Mouse (Mus musculus) forebrain, embryonic 13.5 days (tissue): ENCODE data around the gene Ercc6. TPM values are rescaled to one million over a fixed set of nuclear protein-coding genes. Genes with fewer than 3 reads are reported as not detected.

ENCODE experiments used
- ATAC-seq: fragments of 200-750 bp; cut with Nextera tagmentation; 2 replicates; pipeline ENCODE4 v1.8.0; 2017
- H3K27ac ChIP-seq: fragments of 300-500 bp; sonication (generic); 2 replicates; pipeline ENCODE4 v1.5.1; 2015; ENCODE audit warnings: inconsistent platforms, mild to moderate bottlenecking, moderate library complexity
- H3K27me3 ChIP-seq: fragments of 300-500 bp; sonication (generic); 2 replicates; pipeline ENCODE4 v1.6.1; 2015; ENCODE audit warnings: mild to moderate bottlenecking, inconsistent platforms
- H3K36me3 ChIP-seq: fragments of 300-500 bp; sonication (generic); 2 replicates; pipeline ENCODE4 v1.6.1; 2015; ENCODE audit warnings: mild to moderate bottlenecking, inconsistent platforms; ENCODE audit not compliant: poor library complexity, severe bottlenecking
- H3K4me1 ChIP-seq: fragments of 300-500 bp; sonication (generic); 2 replicates; pipeline ENCODE4 v1.6.1; 2015; ENCODE audit warnings: inconsistent platforms
- H3K4me2 ChIP-seq: fragments of 300-500 bp; sonication (generic); 2 replicates; pipeline ENCODE4 v1.6.1; 2015; ENCODE audit warnings: inconsistent platforms, mild to moderate bottlenecking, moderate library complexity
- H3K4me3 ChIP-seq: fragments of 300-500 bp; sonication (generic); 2 replicates; pipeline ENCODE4 v1.5.1; 2015; ENCODE audit warnings: mild to moderate bottlenecking, inconsistent platforms
- H3K9ac ChIP-seq: fragments of 300-500 bp; sonication (generic); 2 replicates; pipeline ENCODE4 v1.6.1; 2015; ENCODE audit warnings: mild to moderate bottlenecking, inconsistent platforms
- H3K9me3 ChIP-seq: fragments of 300-500 bp; sonication (generic); replicated peaks from 2 replicates; pipeline ENCODE4 v1.6.1; 2016; ENCODE audit warnings: inconsistent platforms
- WGBS: fragments of 180-500 bp; shearing (Covaris S2); methylation state at CpG from one replicate; pipeline ENCODE4 v1.1.7; 2015; 5-methylcytosine and 5-hydroxymethylcytosine counted together
- polyA plus RNA-seq: library from polyadenylated mRNA; unstranded; fragments of >200 nt; fragmentation: Nextera tagmentation; extraction: Ambion mirVana; gene quantifications from 2 replicates; pipeline ENCODE4 v1.2.1, GENCODE M21; 2015

Gene Ercc6
- polyA plus RNA-seq, 1 experiment from 2014 or later = 25.2 TPM

DNA sequence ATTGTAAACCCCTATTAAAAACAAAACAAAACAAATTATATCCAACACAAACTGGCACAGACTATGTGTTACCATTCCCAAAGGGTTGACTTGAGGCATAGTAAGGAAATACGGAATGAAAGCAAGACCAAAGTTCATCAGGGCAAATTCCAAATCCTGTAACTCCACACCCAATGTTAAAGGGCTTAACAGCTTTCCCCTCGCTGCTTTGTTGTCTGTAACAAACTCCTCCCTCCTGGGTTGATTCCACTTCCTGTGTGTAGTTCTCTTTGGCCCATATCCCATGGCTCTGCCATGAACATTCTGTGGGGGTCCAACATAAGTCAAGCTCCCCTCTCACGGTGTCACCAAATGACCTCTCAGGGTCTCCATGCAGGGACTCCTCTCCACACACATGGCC is 77.1 kb downstream of the Ercc6 start:
- H3K9me3 ChIP-seq = no peaks in the 10 kb centered on the region
- H3K36me3 ChIP-seq = no peaks in the 10 kb centered on the region
- H3K4me2 ChIP-seq = no peak overlapping the region
- H3K9ac ChIP-seq = no peak overlapping the region
- H3K4me1 ChIP-seq = no peaks in the 10 kb centered on the region
- 75% methylated on average over 3 of the region's 3 CpGs for WGBS
- ATAC-seq = no peak
- no peak overlapping the region for H3K27ac ChIP-seq
- H3K27me3 ChIP-seq = peaks cover 38% of the 10 kb centered on the region
- H3K4me3 ChIP-seq = no peak overlapping the region

DNA sequence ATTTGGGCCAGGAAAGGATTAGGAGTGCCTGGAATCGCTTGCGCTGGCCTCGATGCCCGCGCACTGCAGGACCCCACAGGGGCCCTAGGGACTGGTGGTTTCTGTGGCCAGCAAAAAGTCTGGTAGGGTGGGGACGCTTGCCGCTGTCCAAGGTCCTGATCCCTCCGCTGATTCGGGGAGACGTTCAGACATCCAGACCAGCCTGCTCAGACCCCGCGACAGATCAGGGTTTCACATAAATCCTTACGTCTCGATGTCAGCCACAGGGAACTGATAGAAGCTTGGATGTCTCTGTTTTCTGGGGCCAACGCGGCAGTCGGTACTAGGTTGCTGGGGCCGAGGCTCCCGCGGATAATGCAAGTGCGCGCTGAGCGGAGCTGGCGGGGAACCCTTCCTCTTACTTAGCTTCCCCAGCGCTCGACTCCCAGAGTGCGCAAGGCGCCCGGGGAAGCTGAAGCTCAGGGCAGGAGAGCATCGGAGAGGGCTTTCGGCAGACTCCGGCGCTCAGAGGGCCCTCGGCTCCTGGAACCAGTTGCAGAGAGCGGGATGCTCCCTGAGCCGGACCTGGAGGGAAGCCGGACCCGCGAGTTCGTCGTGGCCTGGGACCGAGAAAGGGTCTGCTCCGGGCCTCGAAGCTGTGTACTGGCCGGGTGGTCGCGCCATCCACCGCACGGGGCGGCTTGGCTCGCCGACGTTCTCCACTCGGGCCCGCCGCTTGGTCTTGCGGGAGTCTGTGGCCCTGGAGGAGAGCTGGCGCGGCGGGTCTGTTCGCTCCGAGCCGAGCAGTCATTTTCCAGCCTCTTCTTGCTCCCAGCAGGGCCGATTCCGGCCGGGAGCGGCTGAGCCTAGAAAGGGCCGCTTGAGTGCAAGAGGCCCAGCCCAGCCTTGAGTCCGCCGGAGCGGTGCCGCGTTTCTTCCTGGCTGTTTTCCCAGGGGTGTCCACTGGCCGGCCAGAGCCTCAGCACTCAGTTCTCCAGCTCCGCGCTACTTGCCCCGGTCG is 84.2 kb downstream of the Ercc6 start:
- peaks cover 29% of the 10 kb centered on the region for H3K4me1 ChIP-seq
- peak overlapping the region; percentile 56 for H3K4me2 ChIP-seq
- peak overlapping the region; percentile 34; the same call in 1 of the 2 replicates for H3K9ac ChIP-seq
- under 1% methylated on average over 78 of the region's 78 CpGs for WGBS
- peak; percentile 43 for ATAC-seq
- H3K36me3 ChIP-seq = no peaks in the 10 kb centered on the region
- H3K9me3 ChIP-seq = no peaks in the 10 kb centered on the region
- peaks cover 95% of the 10 kb centered on the region for H3K27me3 ChIP-seq
- H3K27ac ChIP-seq = no peak overlapping the region
- peak overlapping the region; percentile 30 for H3K4me3 ChIP-seq

DNA sequence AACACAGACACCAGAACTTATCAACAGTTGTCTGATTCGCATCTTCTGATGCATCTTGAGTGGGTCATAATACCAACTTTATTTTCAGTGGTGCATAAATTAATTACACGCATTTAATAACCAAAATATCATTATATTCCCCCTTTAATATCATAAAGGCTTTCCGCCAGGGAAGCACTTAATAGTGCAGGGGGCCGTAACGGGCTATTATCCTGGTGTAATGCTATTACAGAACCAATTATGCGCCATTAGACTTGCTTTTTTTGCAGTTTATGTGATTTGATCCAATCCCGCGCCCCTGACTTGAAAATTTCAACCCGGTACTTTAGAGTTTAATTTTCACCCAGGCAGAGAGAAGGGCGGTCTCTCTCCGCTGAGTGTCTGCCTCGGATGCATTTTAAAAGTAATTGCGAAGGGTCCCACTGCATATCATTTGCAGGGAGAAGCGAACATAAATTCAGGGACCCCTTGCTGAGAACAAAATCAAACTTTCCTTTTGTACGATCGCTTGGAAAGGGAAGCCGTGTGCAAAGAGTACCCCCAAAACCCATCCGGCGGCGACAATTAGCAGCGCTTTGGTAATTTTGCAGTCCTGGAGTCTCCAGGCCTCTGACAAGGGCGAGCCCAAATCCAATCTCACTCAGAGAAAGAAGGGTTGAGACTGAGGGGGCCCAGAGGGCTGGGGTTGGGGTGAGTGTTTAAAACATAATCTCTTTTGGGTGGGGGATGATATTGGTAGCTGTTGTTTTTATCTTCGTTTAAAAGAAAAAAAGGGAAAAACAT is 85.3 kb downstream of the Ercc6 start:
- WGBS = 4% methylated on average over 23 of the region's 23 CpGs
- H3K9ac ChIP-seq = no peak overlapping the region
- peaks cover 29% of the 10 kb centered on the region for H3K4me1 ChIP-seq
- ATAC-seq = no peak
- H3K9me3 ChIP-seq = no peaks in the 10 kb centered on the region
- no peak overlapping the region for H3K27ac ChIP-seq
- H3K36me3 ChIP-seq = no peaks in the 10 kb centered on the region
- peak overlapping the region; percentile 59; the same call in 1 of the 2 replicates for H3K4me2 ChIP-seq
- H3K27me3 ChIP-seq = peaks cover 97% of the 10 kb centered on the region
- H3K4me3 ChIP-seq = peak overlapping the region; percentile 30; the same call in 1 of the 2 replicates

DNA sequence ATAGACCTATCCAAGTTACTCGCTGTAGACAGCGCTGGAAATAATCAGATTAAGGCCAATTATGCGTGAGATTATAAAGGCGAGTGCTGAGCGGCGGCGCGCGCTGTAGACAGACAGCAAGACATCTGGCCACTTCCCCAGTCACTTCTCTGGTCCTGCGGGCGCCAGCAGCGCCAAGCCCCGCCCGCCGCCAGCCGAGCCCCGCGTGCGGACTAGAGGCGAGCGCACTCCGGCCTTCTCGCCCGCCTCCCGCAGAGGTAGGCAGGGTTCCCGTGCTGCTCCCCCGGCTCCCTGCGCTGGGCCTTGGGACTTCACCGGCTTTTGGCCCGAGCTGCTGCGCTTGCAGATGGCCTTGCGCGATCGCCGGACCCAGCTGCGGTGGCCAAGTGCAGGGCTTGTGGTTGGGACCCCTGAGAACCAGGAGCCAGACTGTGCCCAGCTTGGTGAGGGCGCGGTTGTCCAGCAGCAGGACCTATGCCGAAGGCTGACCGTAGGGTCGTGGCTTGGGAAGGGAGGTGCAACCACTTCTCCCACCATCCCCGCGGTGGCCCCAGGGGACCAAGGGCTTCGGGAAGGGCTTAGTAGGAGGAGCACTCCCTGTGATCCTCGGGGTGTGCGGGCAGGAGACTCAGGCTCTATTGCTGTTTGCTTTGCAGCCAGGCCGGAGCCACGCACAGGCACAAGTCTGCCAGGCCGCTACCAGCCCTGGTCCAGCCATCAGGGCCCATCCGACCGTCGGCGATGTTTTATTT is 86.1 kb downstream of the Ercc6 start, which contains the start of gene Prrxl1:
Prrxl1 (plus strand) TSS at position 118 of the 752 bp plus-strand sequence.
- Histone ChIP-seq H3K4me1 (peaks cover 29% of the 10 kb centered on the region), H3K27ac (no peak within 1 kb of the TSS), H3K9me3 (no peaks in the 10 kb centered on the region), H3K36me3 (no peaks in the 10 kb centered on the region), H3K27me3 (peaks cover 94% of the 10 kb centered on the region), H3K4me2 (peak within 1 kb of the TSS; percentile 59), H3K9ac (peak within 1 kb of the TSS; percentile 39; the same call in 1 of the 2 replicates), H3K4me3 (peak within 1 kb of the TSS; percentile 35)
- ATAC-seq = peak; percentile 42; the same call in 1 of the 2 replicates
- 1% methylated on average over 53 of the region's 53 CpGs for WGBS

DNA sequence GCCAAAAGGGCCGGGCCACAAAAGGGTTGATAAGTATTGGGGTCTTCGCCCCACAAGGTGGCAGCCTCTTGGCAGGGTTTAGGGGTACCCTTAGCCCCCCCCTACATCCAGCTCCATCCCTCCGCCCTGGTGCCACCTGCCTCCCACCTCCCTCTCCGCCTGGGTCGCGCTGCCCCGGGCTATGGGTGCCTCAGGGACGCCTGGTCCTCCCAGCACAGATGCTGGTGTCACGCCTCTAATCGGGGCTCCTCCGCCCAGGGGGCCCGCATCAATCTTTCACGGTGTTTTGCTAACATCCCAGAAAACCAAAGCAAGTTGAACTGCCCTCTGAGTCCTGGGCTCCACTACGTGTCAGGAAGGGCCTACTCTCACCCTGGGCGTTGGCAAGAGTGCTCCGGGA is 86.8 kb downstream of the Ercc6 start:
- Histone ChIP-seq H3K4me3 (no peak overlapping the region; the same call in 1 of the 2 replicates), H3K27ac (no peak overlapping the region), H3K27me3 (peaks cover 87% of the 10 kb centered on the region), H3K4me2 (peak overlapping the region; percentile 59; the same call in 1 of the 2 replicates), H3K36me3 (no peaks in the 10 kb centered on the region), H3K4me1 (peaks cover 29% of the 10 kb centered on the region), H3K9ac (no peak overlapping the region), H3K9me3 (no peaks in the 10 kb centered on the region)
- no peak for ATAC-seq
- WGBS = 3% methylated on average over 16 of the region's 16 CpGs

DNA sequence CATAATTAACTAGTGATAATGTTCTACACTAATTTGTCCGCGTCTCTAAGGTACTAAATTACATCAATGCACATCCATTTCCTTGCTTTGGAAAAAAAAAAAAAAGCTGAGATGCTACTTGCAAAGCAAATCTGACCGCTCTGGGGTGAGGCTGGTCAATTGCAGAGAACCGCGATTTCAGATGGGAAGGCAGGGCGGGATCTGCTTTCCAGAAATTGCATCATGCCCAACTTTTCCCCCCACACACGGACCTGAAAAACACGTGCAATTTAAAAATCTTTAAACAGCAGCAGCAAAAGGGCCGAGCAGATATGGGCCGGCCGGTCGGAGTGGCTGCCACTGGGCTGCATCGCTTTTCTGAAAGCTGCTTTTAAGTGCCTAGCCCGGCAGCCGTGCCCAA is 92.2 kb downstream of the Ercc6 start:
- H3K9me3 ChIP-seq = no peaks in the 10 kb centered on the region
- WGBS = 50% methylated on average over 15 of the region's 15 CpGs

DNA sequence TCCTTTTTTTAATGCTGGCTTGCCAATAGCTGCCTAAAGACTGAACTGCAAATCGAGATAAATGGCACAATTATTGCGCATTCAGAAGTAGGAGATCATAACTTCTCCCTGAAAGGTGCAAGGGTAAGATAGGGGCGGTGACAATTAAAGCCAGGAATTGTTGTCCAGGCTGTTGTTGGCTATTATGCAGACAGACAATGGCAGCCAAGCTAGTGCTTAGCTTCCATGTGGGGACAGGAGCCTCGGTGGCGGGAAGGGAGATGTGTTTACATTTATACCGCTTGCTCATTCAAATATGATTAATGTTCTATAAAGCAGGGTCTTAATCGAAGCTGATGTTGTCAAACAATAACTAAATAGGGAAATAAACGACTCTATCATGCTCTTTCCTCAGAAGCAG is 93.0 kb downstream of the Ercc6 start:
- WGBS = 51% methylated on average over 8 of the region's 8 CpGs
- H3K9me3 ChIP-seq = no peaks in the 10 kb centered on the region
- peaks cover 25% of the 10 kb centered on the region for H3K27me3 ChIP-seq
- no peak for ATAC-seq
- no peak overlapping the region for H3K9ac ChIP-seq
- no peak overlapping the region for H3K4me2 ChIP-seq
- H3K4me1 ChIP-seq = no peaks in the 10 kb centered on the region
- H3K36me3 ChIP-seq = no peaks in the 10 kb centered on the region
- no peak overlapping the region for H3K27ac ChIP-seq
- no peak overlapping the region for H3K4me3 ChIP-seq

More for the DNA sequence above, 92.2 kb downstream of the Ercc6 start:
- no peaks in the 10 kb centered on the region for H3K36me3 ChIP-seq
- H3K27ac ChIP-seq = no peak overlapping the region
- no peak for ATAC-seq
- H3K27me3 ChIP-seq = peaks cover 33% of the 10 kb centered on the region
- H3K4me2 ChIP-seq = no peak overlapping the region
- no peak overlapping the region for H3K4me3 ChIP-seq
- no peak overlapping the region for H3K9ac ChIP-seq
- H3K4me1 ChIP-seq = no peaks in the 10 kb centered on the region

DNA sequence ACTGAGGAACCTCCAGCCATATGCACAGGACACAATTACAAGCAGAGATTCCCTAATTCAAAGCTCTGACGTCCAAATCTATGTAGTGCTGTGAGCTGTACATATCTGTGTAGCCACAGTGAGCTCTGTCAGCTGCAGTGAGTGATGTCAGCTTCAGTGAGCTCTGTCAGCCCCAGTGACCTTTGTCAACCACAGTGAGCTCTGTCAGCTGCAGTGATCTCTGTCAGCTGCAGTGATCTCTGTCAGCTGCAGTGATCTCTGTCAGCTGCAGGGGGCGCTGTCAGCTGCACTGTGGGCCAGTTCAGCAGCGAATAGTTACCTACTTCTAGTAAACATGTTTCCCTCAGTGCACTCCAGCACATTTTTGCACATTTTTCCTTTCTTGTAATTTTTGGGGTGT is 96.1 kb downstream of the Ercc6 start:
- 25% methylated on average over 3 of the region's 3 CpGs for WGBS
- no peak for ATAC-seq
- no peaks in the 10 kb centered on the region for H3K9me3 ChIP-seq
- no peak overlapping the region for H3K9ac ChIP-seq
- H3K4me2 ChIP-seq = no peak overlapping the region
- H3K4me1 ChIP-seq = no peaks in the 10 kb centered on the region
- no peak overlapping the region for H3K4me3 ChIP-seq
- H3K27ac ChIP-seq = no peak overlapping the region
- H3K27me3 ChIP-seq = peaks cover under 1% of the 10 kb centered on the region; the same call in 1 of the 2 replicates
- H3K36me3 ChIP-seq = no peaks in the 10 kb centered on the region

DNA sequence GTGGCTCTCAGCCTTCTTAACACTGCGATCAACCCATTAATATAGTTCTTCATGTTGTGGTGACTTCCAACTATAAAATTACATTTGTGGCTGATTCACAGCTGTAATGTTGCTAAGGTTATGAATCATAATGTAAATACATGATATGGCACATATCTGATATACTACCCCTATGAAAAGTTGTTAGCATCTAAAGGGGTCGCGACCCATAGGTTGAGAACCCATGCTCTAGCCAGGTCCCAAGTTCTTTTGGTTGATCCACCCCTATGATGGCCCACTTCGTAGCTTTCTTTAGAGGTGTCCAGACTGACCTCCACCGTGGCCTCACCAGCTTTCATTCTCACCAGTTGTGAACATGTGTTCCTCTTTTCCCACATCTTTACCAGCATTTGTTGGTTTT is 103.9 kb downstream of the Ercc6 start:
- Histone ChIP-seq H3K4me2 (no peak overlapping the region), H3K9me3 (no peaks in the 10 kb centered on the region), H3K27me3 (no peaks in the 10 kb centered on the region), H3K9ac (no peak overlapping the region), H3K4me3 (no peak overlapping the region), H3K27ac (no peak overlapping the region), H3K36me3 (no peaks in the 10 kb centered on the region), H3K4me1 (no peaks in the 10 kb centered on the region)
- 90% methylated on average over 5 of the region's 5 CpGs for WGBS
- no peak for ATAC-seq

DNA sequence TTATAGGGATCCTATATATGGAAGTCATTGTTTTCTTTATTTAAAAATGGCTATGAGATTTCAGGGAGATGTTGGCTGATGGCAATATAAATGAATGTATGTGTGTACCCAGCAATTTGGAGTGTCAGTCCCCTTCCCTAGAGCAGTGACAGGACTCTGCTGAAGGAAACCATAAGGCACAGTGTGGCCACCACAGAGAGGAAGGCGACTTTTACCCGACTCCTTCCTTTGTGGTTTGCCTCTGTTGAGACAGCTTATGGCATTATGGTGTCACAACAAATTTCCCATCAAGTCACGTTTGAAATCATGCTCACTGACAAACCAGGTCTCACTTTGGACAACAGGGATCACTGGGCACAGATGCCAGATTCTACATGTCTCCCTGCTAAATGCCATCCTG is 110.9 kb downstream of the Ercc6 start:
- WGBS = 77% methylated on average over 3 of the region's 3 CpGs

DNA sequence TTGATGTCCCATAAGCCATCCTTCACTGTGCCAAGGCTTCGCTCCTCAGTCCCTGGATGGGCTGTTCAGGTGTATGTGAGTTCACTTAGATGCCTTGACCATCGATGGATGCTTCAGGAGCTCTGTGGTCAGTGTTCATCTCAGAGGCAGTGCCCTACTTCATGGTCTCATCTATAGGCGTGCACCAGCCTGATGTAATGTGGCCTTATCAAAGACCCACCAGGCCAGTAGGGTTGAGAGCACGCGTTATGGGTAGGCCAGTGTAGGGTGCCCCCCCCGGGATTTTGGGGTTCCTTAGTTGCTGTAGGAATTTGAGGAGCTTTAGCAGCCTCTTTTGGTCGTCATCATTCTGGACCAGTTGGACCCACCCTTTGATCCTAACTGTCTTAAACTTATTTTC is 111.5 kb downstream of the Ercc6 start:
- no peak overlapping the region for H3K27ac ChIP-seq
- no peak overlapping the region for H3K4me3 ChIP-seq
- no peaks in the 10 kb centered on the region for H3K27me3 ChIP-seq
- ATAC-seq = no peak
- H3K9ac ChIP-seq = no peak overlapping the region
- WGBS = 91% methylated on average over 7 of the region's 7 CpGs
- no peak overlapping the region for H3K4me2 ChIP-seq
- no peaks in the 10 kb centered on the region for H3K36me3 ChIP-seq
- H3K4me1 ChIP-seq = no peaks in the 10 kb centered on the region
- no peaks in the 10 kb centered on the region for H3K9me3 ChIP-seq

More for the DNA sequence above, 110.9 kb downstream of the Ercc6 start:
- H3K9ac ChIP-seq = no peak overlapping the region
- H3K27me3 ChIP-seq = no peaks in the 10 kb centered on the region
- ATAC-seq = no peak
- H3K36me3 ChIP-seq = no peaks in the 10 kb centered on the region
- H3K9me3 ChIP-seq = no peaks in the 10 kb centered on the region
- H3K4me2 ChIP-seq = no peak overlapping the region
- H3K27ac ChIP-seq = no peak overlapping the region
- no peaks in the 10 kb centered on the region for H3K4me1 ChIP-seq
- H3K4me3 ChIP-seq = no peak overlapping the region
